Mouse (Mus musculus) liver, embryonic 14.5 days (tissue): ENCODE results near the gene Syt15.

Experiments used
- CTCF ChIP-seq: IDR thresholded peaks from 2 replicates; pipeline ENCODE4 v1.5.1; 2016; ENCODE audit warnings: antibody characterized with exemption, low read depth, control low read depth
- EP300 ChIP-seq: IDR thresholded peaks from 2 replicates; pipeline ENCODE4 v1.6.1; 2016; ENCODE audit warnings: antibody characterized with exemption, low read depth

DNA sequence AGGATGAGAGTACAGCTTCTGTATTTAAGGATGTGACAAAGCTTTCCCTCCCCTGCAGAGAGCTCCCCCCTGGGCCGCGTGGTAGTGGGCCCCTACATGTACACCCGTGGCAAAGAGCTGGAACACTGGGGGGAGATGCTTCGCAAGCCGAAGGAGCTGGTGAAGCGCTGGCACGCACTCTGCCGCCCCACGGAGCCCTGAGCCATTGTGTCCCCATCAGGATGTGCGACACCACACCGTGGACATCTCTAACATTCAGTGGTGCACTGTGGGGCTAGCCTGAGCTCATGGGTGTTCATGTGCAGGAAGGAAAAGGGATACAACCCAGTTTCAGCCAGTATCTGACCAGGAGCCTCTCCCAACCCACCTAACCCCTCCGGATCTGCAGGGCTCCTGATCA lies 8.6 kb downstream of the Syt15 start:
- TF ChIP-seq CTCF (no peak), EP300 (no peak)
